Mouse (Mus musculus) layer of hippocampus, adult 11-12 months (tissue): ENCODE measurements around the gene Pum2.

Experiments used
- DNase-seq: peaks from one replicate; pipeline ENCODE4 v3.0.0; 2022; ENCODE audit warnings: low spot score

The Pum2 gene

GRCm38 (mm10) chr12:8797936-8798335 is 124.0 kb downstream of the Pum2 start:
- DNase-seq, result no peak

- DNase-seq, result no peak
These were observed 124.6 kb downstream of the Pum2 start for GRCm38 (mm10) chr12:8798486-8799020.
